Mouse (Mus musculus): ENCODE results near the gene Ifrd2. TPM values are rescaled to one million over a fixed set of nuclear protein-coding genes. Genes with fewer than 3 reads are reported as not detected.

Ifrd2 gene
- total RNA-seq, 2 experiments from 2014 or later, result 48.5 to 48.8 TPM

- peak; percentile 48 to 72 for DNase-seq
Observed at GRCm38 (mm10) chr9:107640257-107640772, 52.9 kb downstream of the Ifrd2 start.

DNA sequence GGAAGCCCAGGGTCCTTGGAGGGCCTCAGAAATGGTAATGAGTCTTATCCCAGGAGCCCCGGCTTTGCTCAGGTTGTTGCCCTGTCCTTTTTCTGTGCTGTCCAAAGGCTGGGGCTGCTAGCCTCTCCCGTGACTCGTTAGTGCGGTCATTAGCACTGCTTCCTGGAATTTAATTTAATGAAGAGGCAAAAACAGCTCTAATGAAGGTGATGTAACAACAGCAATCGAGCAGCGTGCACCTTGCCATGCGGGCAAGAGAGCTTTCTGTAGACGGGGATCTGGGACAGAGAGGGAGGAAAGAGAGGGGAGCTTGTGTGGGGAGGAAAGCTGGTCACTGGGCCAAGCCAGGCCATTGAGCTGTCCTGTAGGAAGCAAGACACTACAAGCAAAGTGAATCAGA is 54.2 kb downstream of the Ifrd2 start:
- DNase-seq, result no peak

Other genes starting within 250 kb of the Ifrd2 start
- gene Hemk1, start 249.3 kb upstream of the Ifrd2 start, total RNA-seq (2021), result 10 to 100 TPM; 20.4 to 22.7 TPM
- 1 to 10 TPM; 3.5 to 5.3 TPM for gene 6430571L13Rik, start 247.0 kb upstream of the Ifrd2 start, total RNA-seq (2021)
- gene Cacna2d2, start 188.0 kb upstream of the Ifrd2 start, total RNA-seq (2021), result 10 to 100 TPM; 14.8 TPM
- gene Tmem115, start 53.7 kb upstream of the Ifrd2 start, total RNA-seq (2021), result 10 to 100 TPM; 22.2 to 22.3 TPM
- 1 to 10 TPM; 4.2 to 4.6 TPM for gene Cyb561d2, start 45.4 kb upstream of the Ifrd2 start, total RNA-seq (2021)
- gene Nprl2, start 45.4 kb upstream of the Ifrd2 start, total RNA-seq (2021), result 10 to 100 TPM; 20.4 to 21.0 TPM
- under 1 TPM in 1 of 2 experiments, not detected in 1; 0.62 TPM for gene Zmynd10, start 40.3 kb upstream of the Ifrd2 start, total RNA-seq (2021)
- gene Rassf1, start 36.1 kb upstream of the Ifrd2 start, total RNA-seq (2021), result 10 to 100 TPM; 15.1 TPM
- gene Tusc2, start 24.4 kb upstream of the Ifrd2 start, total RNA-seq (2021), result 10 to 100 TPM; 38.3 to 40.9 TPM
- 10 to 100 TPM; 31.4 to 40.0 TPM for gene Hyal2, start 19.7 kb upstream of the Ifrd2 start, total RNA-seq (2021)
- gene Hyal1, start 10.7 kb upstream of the Ifrd2 start, total RNA-seq (2021), result 1 to 10 TPM; 3.4 to 5.1 TPM
- gene Naa80, start 8.8 kb upstream of the Ifrd2 start, total RNA-seq (2021), result 10 to 100 TPM; 16.1 to 20.1 TPM
- gene Hyal3, start 6.8 kb upstream of the Ifrd2 start, total RNA-seq (2021), result under 1 TPM; 0.28 to 0.37 TPM
- 10 to 100 TPM; 20.4 to 22.9 TPM for gene Sema3b, start 21.6 kb downstream of the Ifrd2 start, total RNA-seq (2021)
- gene Gnai2, start 47.7 kb downstream of the Ifrd2 start, total RNA-seq (2021), result 100 to 1,000 TPM; 241 to 253 TPM
- 10 to 100 TPM; 48.3 to 61.0 TPM for gene Slc38a3, start 81.9 kb downstream of the Ifrd2 start, total RNA-seq (2021)
- not detected for gene Gnat1, start 92.1 kb downstream of the Ifrd2 start, total RNA-seq (2021)
- gene Sema3f, start 122.8 kb downstream of the Ifrd2 start, total RNA-seq (2021), result 10 to 100 TPM; 14.7 to 16.5 TPM
- 10 to 100 TPM; 48.6 to 57.9 TPM for gene Rbm5, start 183.4 kb downstream of the Ifrd2 start, total RNA-seq (2021)